Mouse (Mus musculus): ENCODE data around the gene Hdhd3. TPM values are rescaled to one million over a fixed set of nuclear protein-coding genes. Genes with fewer than 3 reads are reported as not detected.

Hdhd3 gene
- polyA plus RNA-seq, 1 experiment from 2014 or later, result 10.1 TPM

DNA sequence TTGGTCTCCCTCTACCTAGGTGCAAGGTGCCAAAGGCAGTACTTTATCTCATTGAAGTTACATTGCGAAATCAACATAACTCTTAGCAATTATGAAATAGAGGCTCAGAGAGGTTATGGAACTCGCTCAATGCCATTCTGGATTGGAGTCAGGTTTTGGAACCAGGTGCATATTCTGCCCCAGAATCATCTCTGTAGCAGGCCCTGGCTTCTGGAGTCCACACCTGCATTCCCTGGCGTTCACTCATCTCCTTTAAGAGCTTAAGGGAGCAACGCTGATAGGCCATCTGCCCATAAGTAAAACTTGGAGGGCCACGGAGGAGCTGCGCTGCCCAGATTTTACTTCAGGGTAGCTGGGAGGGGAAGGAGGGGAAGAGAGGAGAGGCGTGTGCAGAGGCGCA lies 13.8 kb upstream of the Hdhd3 start:
- Histone ChIP-seq H3K4me1 (ENCODE audit: control insufficient read depth, insufficient read depth, low read length) (peaks cover 4% of the 10 kb centered on the region), H3K36me3 (replicated peaks; ENCODE audit: control insufficient read depth, insufficient read depth, low read depth, low read length) (no peaks in the 10 kb centered on the region; the same call in 1 of the 2 replicates), H3K4me3 (ENCODE audit: low read depth, low read length) (no peak overlapping the region), H3K9ac (replicated peaks; ENCODE audit: low read length) (no peak overlapping the region), H3K27me3 (ENCODE audit: control insufficient read depth, insufficient read depth, low read length) (no peaks in the 10 kb centered on the region), H3K27ac (replicated peaks; ENCODE audit: low read depth, low read length) (no peak overlapping the region), H3K9me3 (replicated peaks; ENCODE audit: control insufficient read depth, low read length) (no peaks in the 10 kb centered on the region), H3K4me2 (ENCODE audit: low read depth, low read length) (no peak overlapping the region; the same call in 1 of the 2 replicates)
- WGBS, result 81% methylated on average over 8 of the region's 8 CpGs
- DNase-seq (ENCODE audit: low spot score), result no peak
- ATAC-seq (replicated peaks; ENCODE audit: insufficient number of reproducible peaks, low FRiP score, low TSS enrichment, low read depth), result no peak

DNA sequence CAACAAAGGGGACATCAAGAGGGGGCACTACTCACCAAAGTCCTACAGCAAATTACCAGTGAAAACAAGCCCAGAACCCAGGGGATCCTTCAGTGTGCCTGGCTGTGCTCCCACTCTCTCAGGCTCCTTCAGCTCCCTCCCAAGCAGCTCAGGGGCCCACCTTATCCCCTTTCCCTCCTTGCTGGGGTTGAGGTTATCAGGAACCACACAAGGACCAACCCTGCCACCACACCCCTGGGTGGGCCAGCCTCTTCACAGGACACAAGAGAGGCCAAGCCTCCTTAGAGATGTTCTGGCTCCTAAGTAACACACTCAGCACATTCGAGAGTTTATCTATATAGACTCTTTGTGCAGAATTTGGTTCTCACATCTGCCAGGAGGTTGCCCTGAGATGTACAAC lies 13.3 kb upstream of the Hdhd3 start:
- no peaks in the 10 kb centered on the region for H3K9me3 ChIP-seq (replicated peaks; ENCODE audit: control insufficient read depth, low read length)
- no peak overlapping the region for H3K4me2 ChIP-seq (ENCODE audit: low read depth, low read length)
- H3K36me3 ChIP-seq (replicated peaks; ENCODE audit: control insufficient read depth, insufficient read depth, low read depth, low read length), result peaks cover 2% of the 10 kb centered on the region; the same call in 1 of the 2 replicates
- no peak overlapping the region for H3K27ac ChIP-seq (replicated peaks; ENCODE audit: low read depth, low read length)
- 83% methylated on average over 1 of the region's 1 CpGs for WGBS
- ATAC-seq (replicated peaks; ENCODE audit: insufficient number of reproducible peaks, low FRiP score, low TSS enrichment, low read depth), result no peak
- H3K4me3 ChIP-seq (ENCODE audit: low read depth, low read length), result no peak overlapping the region
- H3K4me1 ChIP-seq (ENCODE audit: control insufficient read depth, insufficient read depth, low read length), result peaks cover 4% of the 10 kb centered on the region
- no peak overlapping the region for H3K9ac ChIP-seq (replicated peaks; ENCODE audit: low read length)
- no peak for DNase-seq (ENCODE audit: low spot score)
- H3K27me3 ChIP-seq (ENCODE audit: control insufficient read depth, insufficient read depth, low read length), result no peaks in the 10 kb centered on the region

DNA sequence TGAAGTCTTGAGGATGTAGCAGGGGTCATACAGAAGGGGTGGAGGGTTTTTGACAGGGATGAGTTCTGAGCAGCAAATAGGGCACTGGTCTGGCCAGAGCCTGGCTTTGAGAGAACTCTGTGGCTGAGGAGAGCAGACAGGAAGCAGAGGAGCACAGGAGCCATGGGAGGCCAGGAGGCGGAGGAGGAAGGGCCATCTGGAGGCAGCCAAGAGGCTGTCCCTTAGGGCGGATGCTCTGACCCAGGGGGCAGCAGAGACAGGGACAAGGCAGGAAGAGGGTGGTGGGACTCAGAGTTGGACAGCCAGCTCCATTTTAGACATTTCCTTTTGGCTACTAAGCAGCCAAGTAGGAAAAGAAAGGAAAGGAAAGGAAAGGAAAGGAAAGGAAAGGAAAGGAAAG lies 12.8 kb upstream of the Hdhd3 start:
- Histone ChIP-seq H3K4me2 (ENCODE audit: low read depth, low read length) (no peak overlapping the region), H3K9me3 (replicated peaks; ENCODE audit: control insufficient read depth, low read length) (no peaks in the 10 kb centered on the region), H3K4me1 (ENCODE audit: control insufficient read depth, insufficient read depth, low read length) (peaks cover 4% of the 10 kb centered on the region), H3K27ac (replicated peaks; ENCODE audit: low read depth, low read length) (no peak overlapping the region), H3K4me3 (ENCODE audit: low read depth, low read length) (no peak overlapping the region), H3K36me3 (replicated peaks; ENCODE audit: control insufficient read depth, insufficient read depth, low read depth, low read length) (peaks cover 3% of the 10 kb centered on the region; the same call in 1 of the 2 replicates), H3K27me3 (ENCODE audit: control insufficient read depth, insufficient read depth, low read length) (no peaks in the 10 kb centered on the region), H3K9ac (replicated peaks; ENCODE audit: low read length) (peak overlapping the region; percentile 43)
- WGBS, result 38% methylated on average over 2 of the region's 2 CpGs
- no peak for ATAC-seq (replicated peaks; ENCODE audit: insufficient number of reproducible peaks, low FRiP score, low TSS enrichment, low read depth)
- DNase-seq (ENCODE audit: low spot score), result no peak

DNA sequence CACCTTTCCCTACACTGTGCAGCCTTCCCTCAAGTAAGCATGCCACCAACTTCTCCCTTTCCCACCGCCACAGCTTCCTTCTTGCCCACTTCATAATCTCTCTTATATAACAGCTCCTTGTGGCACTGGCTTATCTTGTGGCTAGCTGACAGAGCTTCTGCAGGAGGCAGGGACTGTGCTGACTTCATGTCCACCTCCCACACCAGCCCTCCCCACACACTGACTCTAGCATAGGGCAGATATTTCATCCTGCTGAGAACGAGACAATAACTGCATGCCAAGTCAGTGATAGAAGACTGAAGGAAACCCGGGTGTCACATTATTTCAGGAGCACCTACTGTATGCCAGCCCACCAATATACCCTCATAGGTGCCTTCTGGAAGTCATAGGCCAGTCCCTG lies 12.2 kb upstream of the Hdhd3 start:
- Histone ChIP-seq H3K27ac (replicated peaks; ENCODE audit: low read depth, low read length) (no peak overlapping the region; the same call in 1 of the 2 replicates), H3K4me1 (ENCODE audit: control insufficient read depth, insufficient read depth, low read length) (peaks cover 4% of the 10 kb centered on the region), H3K9ac (replicated peaks; ENCODE audit: low read length) (peak overlapping the region; percentile 43), H3K36me3 (replicated peaks; ENCODE audit: control insufficient read depth, insufficient read depth, low read depth, low read length) (peaks cover 5% of the 10 kb centered on the region), H3K4me2 (ENCODE audit: low read depth, low read length) (no peak overlapping the region), H3K4me3 (ENCODE audit: low read depth, low read length) (no peak overlapping the region), H3K9me3 (replicated peaks; ENCODE audit: control insufficient read depth, low read length) (no peaks in the 10 kb centered on the region), H3K27me3 (ENCODE audit: control insufficient read depth, insufficient read depth, low read length) (no peaks in the 10 kb centered on the region)
- 79% methylated on average over 3 of the region's 3 CpGs for WGBS
- DNase-seq (ENCODE audit: low spot score) (no peak), ATAC-seq (replicated peaks; ENCODE audit: insufficient number of reproducible peaks, low FRiP score, low TSS enrichment, low read depth) (no peak)

DNA sequence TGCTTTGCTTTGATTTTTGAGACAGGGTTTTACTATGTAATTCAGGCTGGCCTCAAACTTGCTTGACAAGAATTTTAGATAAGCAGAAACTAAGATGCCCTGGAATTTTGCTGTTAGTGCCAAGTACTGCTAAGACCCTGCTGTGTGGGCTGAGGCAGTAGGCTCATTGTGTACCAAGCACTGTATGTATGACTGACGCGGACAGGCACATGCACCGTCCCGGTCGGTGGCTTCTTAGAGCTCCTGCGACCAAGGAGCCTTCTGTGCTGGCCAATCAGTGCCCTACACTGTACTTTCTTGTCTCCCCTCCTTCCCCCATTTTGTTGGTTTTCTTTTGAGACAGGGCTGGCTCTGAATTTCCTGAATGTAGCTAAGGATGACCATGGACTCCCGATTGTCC lies 11.7 kb upstream of the Hdhd3 start:
- ATAC-seq (replicated peaks; ENCODE audit: insufficient number of reproducible peaks, low FRiP score, low TSS enrichment, low read depth) (no peak), DNase-seq (ENCODE audit: low spot score) (no peak)
- Histone ChIP-seq H3K36me3 (replicated peaks; ENCODE audit: control insufficient read depth, insufficient read depth, low read depth, low read length) (peaks cover 6% of the 10 kb centered on the region), H3K27me3 (ENCODE audit: control insufficient read depth, insufficient read depth, low read length) (no peaks in the 10 kb centered on the region), H3K9me3 (replicated peaks; ENCODE audit: control insufficient read depth, low read length) (no peaks in the 10 kb centered on the region), H3K4me2 (ENCODE audit: low read depth, low read length) (no peak overlapping the region), H3K27ac (replicated peaks; ENCODE audit: low read depth, low read length) (no peak overlapping the region; the same call in 1 of the 2 replicates), H3K9ac (replicated peaks; ENCODE audit: low read length) (no peak overlapping the region), H3K4me3 (ENCODE audit: low read depth, low read length) (no peak overlapping the region), H3K4me1 (ENCODE audit: control insufficient read depth, insufficient read depth, low read length) (peaks cover 4% of the 10 kb centered on the region)
- WGBS, result 87% methylated on average over 7 of the region's 7 CpGs

DNA sequence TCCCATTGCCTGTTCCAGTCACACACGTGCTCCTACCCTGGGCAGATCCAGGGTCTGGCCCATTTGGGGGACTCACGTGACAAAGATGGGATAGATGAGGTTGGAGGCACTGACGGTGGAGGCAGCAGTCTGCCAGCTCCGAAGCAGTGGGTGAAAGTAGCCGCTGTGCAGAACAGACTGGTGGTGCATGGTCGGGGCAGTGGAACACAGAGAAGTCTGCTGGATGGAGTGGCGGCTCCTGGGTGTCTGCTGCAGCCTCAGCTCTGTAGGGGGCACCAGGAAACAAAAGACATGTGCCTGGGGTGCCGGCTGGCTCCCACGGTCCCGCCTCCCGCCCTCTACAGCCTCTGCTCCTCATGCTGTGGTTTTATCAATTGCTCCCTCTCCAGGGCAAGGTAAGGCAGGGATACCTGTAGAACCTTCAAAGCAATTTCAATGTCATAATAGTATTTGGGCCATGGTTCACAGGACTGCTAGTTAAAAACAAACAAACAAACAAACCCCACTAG lies 10.8 kb upstream of the Hdhd3 start:
- H3K36me3 ChIP-seq (replicated peaks; ENCODE audit: control insufficient read depth, insufficient read depth, low read depth, low read length), result peaks cover 7% of the 10 kb centered on the region
- H3K9ac ChIP-seq (replicated peaks; ENCODE audit: low read length), result no peak overlapping the region
- H3K4me1 ChIP-seq (ENCODE audit: control insufficient read depth, insufficient read depth, low read length), result peaks cover 4% of the 10 kb centered on the region
- 57% methylated on average over 11 of the region's 11 CpGs for WGBS
- DNase-seq (ENCODE audit: low spot score), result no peak
- no peak overlapping the region for H3K27ac ChIP-seq (replicated peaks; ENCODE audit: low read depth, low read length)
- no peak overlapping the region for H3K4me2 ChIP-seq (ENCODE audit: low read depth, low read length)
- ATAC-seq (replicated peaks; ENCODE audit: insufficient number of reproducible peaks, low FRiP score, low TSS enrichment, low read depth), result no peak
- H3K4me3 ChIP-seq (ENCODE audit: low read depth, low read length), result no peak overlapping the region
- no peaks in the 10 kb centered on the region for H3K27me3 ChIP-seq (ENCODE audit: control insufficient read depth, insufficient read depth, low read length)
- no peaks in the 10 kb centered on the region for H3K9me3 ChIP-seq (replicated peaks; ENCODE audit: control insufficient read depth, low read length)

DNA sequence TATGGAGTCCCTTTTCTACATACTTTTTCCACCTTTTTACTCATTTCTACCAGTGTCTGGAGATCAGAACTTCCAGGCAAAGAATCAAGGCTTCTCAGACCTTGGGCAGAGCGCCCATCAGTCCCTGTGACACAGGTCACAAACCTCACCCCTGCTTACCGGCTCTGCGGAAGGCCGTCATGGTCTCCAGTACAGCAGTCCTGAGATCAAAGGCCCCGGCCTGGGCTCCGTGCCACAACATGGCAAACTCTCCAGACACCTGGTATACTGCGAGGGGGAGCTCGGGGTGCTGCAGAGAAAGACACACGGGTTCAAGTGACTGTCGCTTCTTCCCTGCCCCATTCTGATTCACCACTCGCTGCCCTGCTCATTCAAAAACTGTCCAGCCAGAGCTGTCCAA lies 6.7 kb upstream of the Hdhd3 start:
- Histone ChIP-seq H3K4me2 (ENCODE audit: low read depth, low read length) (no peak overlapping the region), H3K36me3 (replicated peaks; ENCODE audit: control insufficient read depth, insufficient read depth, low read depth, low read length) (peaks cover 7% of the 10 kb centered on the region)
- WGBS, result 93% methylated on average over 11 of the region's 11 CpGs

DNA sequence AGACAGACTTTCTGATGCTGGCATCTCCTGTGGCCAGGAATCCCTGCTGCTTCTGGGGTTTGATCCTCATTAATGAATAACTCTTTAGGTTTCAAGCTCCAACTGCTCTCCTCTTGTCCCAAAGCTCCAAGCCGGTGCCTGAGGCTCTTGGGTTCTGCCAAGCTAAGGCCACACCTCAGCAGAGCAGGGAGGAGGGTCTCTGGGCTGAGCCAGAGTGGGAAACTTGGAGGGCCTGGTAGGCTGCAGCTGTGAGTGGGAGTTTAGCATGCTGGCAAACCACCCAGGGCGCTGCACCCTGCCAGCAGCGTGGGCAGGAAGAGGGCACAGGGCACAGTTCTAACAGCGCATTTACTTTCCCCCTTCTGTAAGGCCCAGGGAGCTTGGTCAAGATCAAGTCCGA lies 5.6 kb upstream of the Hdhd3 start:
- Histone ChIP-seq H3K4me3 (ENCODE audit: low read depth, low read length) (no peak overlapping the region), H3K4me2 (ENCODE audit: low read depth, low read length) (no peak overlapping the region), H3K36me3 (replicated peaks; ENCODE audit: control insufficient read depth, insufficient read depth, low read depth, low read length) (peaks cover 7% of the 10 kb centered on the region), H3K27me3 (ENCODE audit: control insufficient read depth, insufficient read depth, low read length) (no peaks in the 10 kb centered on the region), H3K9me3 (replicated peaks; ENCODE audit: control insufficient read depth, low read length) (no peaks in the 10 kb centered on the region), H3K27ac (replicated peaks; ENCODE audit: low read depth, low read length) (no peak overlapping the region), H3K9ac (replicated peaks; ENCODE audit: low read length) (no peak overlapping the region), H3K4me1 (ENCODE audit: control insufficient read depth, insufficient read depth, low read length) (no peaks in the 10 kb centered on the region; the same call in 1 of the 2 replicates)
- ATAC-seq (replicated peaks; ENCODE audit: insufficient number of reproducible peaks, low FRiP score, low TSS enrichment, low read depth) (no peak), DNase-seq (ENCODE audit: low spot score) (no peak)
- 94% methylated on average over 5 of the region's 5 CpGs for WGBS

More for the DNA sequence above, 6.7 kb upstream of the Hdhd3 start:
- ATAC-seq (replicated peaks; ENCODE audit: insufficient number of reproducible peaks, low FRiP score, low TSS enrichment, low read depth), result no peak
- Histone ChIP-seq H3K9me3 (replicated peaks; ENCODE audit: control insufficient read depth, low read length) (no peaks in the 10 kb centered on the region), H3K4me3 (ENCODE audit: low read depth, low read length) (no peak overlapping the region), H3K27ac (replicated peaks; ENCODE audit: low read depth, low read length) (no peak overlapping the region), H3K9ac (replicated peaks; ENCODE audit: low read length) (no peak overlapping the region), H3K27me3 (ENCODE audit: control insufficient read depth, insufficient read depth, low read length) (no peaks in the 10 kb centered on the region), H3K4me1 (ENCODE audit: control insufficient read depth, insufficient read depth, low read length) (no peaks in the 10 kb centered on the region; the same call in 1 of the 2 replicates)
- no peak for DNase-seq (ENCODE audit: low spot score)
